Mouse (Mus musculus) limb, embryonic 11.5 days (tissue): ENCODE results near the gene Prr13. TPM values are rescaled to one million over a fixed set of nuclear protein-coding genes. Genes with fewer than 3 reads are reported as not detected.

Experiments used
- ATAC-seq: fragments of 200-750 bp; cut with Nextera tagmentation; 2 replicates; pipeline ENCODE4 v1.8.0; 2017; ENCODE audit warnings: low read depth; ENCODE audit not compliant: insufficient number of reproducible peaks, low FRiP score, low TSS enrichment
- DNase-seq: peaks from one replicate; pipeline ENCODE4 v3.0.0-alpha.2; 2015; ENCODE audit warnings: low spot score
- H3K27ac ChIP-seq: fragments of 300-500 bp; sonication (generic); replicated peaks from 2 replicates; pipeline ENCODE4 v1.5.1; 2014; ENCODE audit warnings: low read depth, mild to moderate bottlenecking, low read length
- H3K27me3 ChIP-seq: fragments of 300-500 bp; sonication (generic); 2 replicates; pipeline ENCODE4 v1.6.1; 2014; ENCODE audit warnings: mild to moderate bottlenecking, low read length, mixed read lengths; ENCODE audit not compliant: control insufficient read depth, insufficient read depth
- H3K36me3 ChIP-seq: fragments of 300-500 bp; sonication (generic); 2 replicates; pipeline ENCODE4 v1.6.1; 2014; ENCODE audit warnings: mild to moderate bottlenecking, low read length, moderate library complexity, mixed read lengths; ENCODE audit not compliant: control insufficient read depth, insufficient read depth
- H3K4me1 ChIP-seq: fragments of 300-500 bp; sonication (generic); 2 replicates; pipeline ENCODE4 v1.6.1; 2014; ENCODE audit warnings: low read length, mixed read lengths; ENCODE audit not compliant: control insufficient read depth, insufficient read depth
- H3K4me2 ChIP-seq: fragments of 300-500 bp; sonication (generic); 2 replicates; pipeline ENCODE4 v1.6.1; 2014; ENCODE audit warnings: low read depth, mild to moderate bottlenecking, moderate library complexity; ENCODE audit not compliant: severe bottlenecking
- H3K4me3 ChIP-seq: fragments of 300-500 bp; sonication (generic); 2 replicates; pipeline ENCODE4 v1.5.1; 2014; ENCODE audit warnings: low read depth, low read length
- H3K9ac ChIP-seq: fragments of 300-500 bp; sonication (generic); 2 replicates; pipeline ENCODE4 v1.6.1; 2014; ENCODE audit warnings: mild to moderate bottlenecking, low read length
- H3K9me3 ChIP-seq: fragments of 300-500 bp; sonication (generic); 2 replicates; pipeline ENCODE4 v1.6.1; 2016; ENCODE audit warnings: low read length; ENCODE audit not compliant: control insufficient read depth
- WGBS: fragments of 180-500 bp; shearing (Covaris S2); extraction: QIAGEN DNeasy Blood & Tissue Kit; methylation state at CpG from one replicate; pipeline ENCODE4 v1.1.7; 2014; 5-methylcytosine and 5-hydroxymethylcytosine counted together
- polyA plus RNA-seq: library from polyadenylated mRNA; unstranded; fragments of >200 nt; fragmentation: Nextera tagmentation; extraction: Ambion mirVana; gene quantifications from 2 replicates; pipeline ENCODE4 v1.2.1, GENCODE M21; 2014

Prr13 gene
- polyA plus RNA-seq, 1 experiment from 2014 or later = 80.9 TPM

- Histone ChIP-seq H3K27me3 (no peaks in the 10 kb centered on the region), H3K4me1 (no peaks in the 10 kb centered on the region), H3K4me3 (no peak overlapping the region), H3K4me2 (no peak overlapping the region), H3K9me3 (no peaks in the 10 kb centered on the region), H3K9ac (no peak overlapping the region), H3K27ac (no peak overlapping the region), H3K36me3 (no peaks in the 10 kb centered on the region)
- ATAC-seq (no peak), DNase-seq (no peak)
- WGBS = 83% methylated on average over 26 of the region's 26 CpGs
These were observed 7.0 kb upstream of the Prr13 start for GRCm38 (mm10) chr15:102451666-102452430.

- H3K4me3 ChIP-seq = no peak overlapping the region
- H3K36me3 ChIP-seq = no peaks in the 10 kb centered on the region
- H3K9me3 ChIP-seq = no peaks in the 10 kb centered on the region
- DNase-seq (no peak), ATAC-seq (no peak)
- no peak overlapping the region for H3K27ac ChIP-seq
- H3K9ac ChIP-seq = no peak overlapping the region
- H3K27me3 ChIP-seq = no peaks in the 10 kb centered on the region
- H3K4me1 ChIP-seq = no peaks in the 10 kb centered on the region
- 36% methylated on average over 6 of the region's 6 CpGs for WGBS
- H3K4me2 ChIP-seq = no peak overlapping the region
These were observed 2.8 kb upstream of the Prr13 start for GRCm38 (mm10) chr15:102455993-102456392.

GRCm38 (mm10) chr15:102458050-102458736 is 635 bp upstream of the Prr13 start:
- H3K27me3 ChIP-seq = no peaks in the 10 kb centered on the region
- 78% methylated on average over 5 of the region's 5 CpGs for WGBS
- H3K9me3 ChIP-seq = no peaks in the 10 kb centered on the region
- H3K27ac ChIP-seq = no peak overlapping the region
- no peaks in the 10 kb centered on the region for H3K36me3 ChIP-seq
- H3K4me3 ChIP-seq = peak overlapping the region; percentile 42
- DNase-seq (no peak), ATAC-seq (no peak)
- H3K4me2 ChIP-seq = peak overlapping the region; percentile 51
- no peak overlapping the region; the same call in 1 of the 2 replicates for H3K9ac ChIP-seq
- H3K4me1 ChIP-seq = no peaks in the 10 kb centered on the region

GRCm38 (mm10) chr15:102459381-102459780 is 553 bp downstream of the Prr13 start:
- Histone ChIP-seq H3K27me3 (no peaks in the 10 kb centered on the region), H3K9ac (peak overlapping the region; percentile 24), H3K4me2 (peak overlapping the region; percentile 51), H3K4me3 (peak overlapping the region; percentile 42), H3K27ac (no peak overlapping the region), H3K4me1 (no peaks in the 10 kb centered on the region), H3K9me3 (no peaks in the 10 kb centered on the region), H3K36me3 (no peaks in the 10 kb centered on the region)
- ATAC-seq = no peak
- WGBS = 39% methylated on average over 6 of the region's 6 CpGs
- DNase-seq = no peak

GRCm38 (mm10) chr15:102459847-102460246 is 1.0 kb downstream of the Prr13 start:
- Histone ChIP-seq H3K4me2 (no peak overlapping the region), H3K27ac (no peak overlapping the region), H3K27me3 (no peaks in the 10 kb centered on the region), H3K4me3 (no peak overlapping the region), H3K9me3 (no peaks in the 10 kb centered on the region), H3K4me1 (no peaks in the 10 kb centered on the region), H3K36me3 (no peaks in the 10 kb centered on the region), H3K9ac (no peak overlapping the region)
- WGBS = 72% methylated on average over 5 of the region's 5 CpGs
- no peak for ATAC-seq
- no peak for DNase-seq

GRCm38 (mm10) chr15:102460409-102460808 is 1.6 kb downstream of the Prr13 start:
- Histone ChIP-seq H3K9ac (no peak overlapping the region), H3K27me3 (no peaks in the 10 kb centered on the region), H3K9me3 (no peaks in the 10 kb centered on the region), H3K4me2 (no peak overlapping the region), H3K36me3 (no peaks in the 10 kb centered on the region), H3K27ac (no peak overlapping the region), H3K4me3 (no peak overlapping the region), H3K4me1 (no peaks in the 10 kb centered on the region)
- 86% methylated on average over 12 of the region's 12 CpGs for WGBS
- DNase-seq (no peak), ATAC-seq (no peak)

- Histone ChIP-seq H3K4me1 (no peaks in the 10 kb centered on the region), H3K27me3 (no peaks in the 10 kb centered on the region), H3K36me3 (no peaks in the 10 kb centered on the region), H3K9ac (no peak overlapping the region), H3K4me3 (no peak overlapping the region), H3K4me2 (no peak overlapping the region), H3K27ac (no peak overlapping the region), H3K9me3 (no peaks in the 10 kb centered on the region)
- 63% methylated on average over 4 of the region's 4 CpGs for WGBS
- ATAC-seq (no peak), DNase-seq (no peak)
These were observed 2.1 kb downstream of the Prr13 start for GRCm38 (mm10) chr15:102460971-102461370.

GRCm38 (mm10) chr15:102461430-102462075 is 2.7 kb downstream of the Prr13 start:
- Histone ChIP-seq H3K4me1 (no peaks in the 10 kb centered on the region), H3K9me3 (no peaks in the 10 kb centered on the region), H3K27me3 (no peaks in the 10 kb centered on the region), H3K36me3 (no peaks in the 10 kb centered on the region), H3K4me3 (no peak overlapping the region), H3K27ac (no peak overlapping the region), H3K4me2 (no peak overlapping the region), H3K9ac (no peak overlapping the region)
- 84% methylated on average over 9 of the region's 9 CpGs for WGBS
- no peak for ATAC-seq
- DNase-seq = no peak
